Mouse (Mus musculus) heart, postnatal 0 days (tissue): Measurements from ENCODE around the gene Meig1. TPM values are rescaled to one million over a fixed set of nuclear protein-coding genes. Genes with fewer than 3 reads are reported as not detected.

ENCODE experiments used
- ATAC-seq: fragments of 200-750 bp; cut with Nextera tagmentation; 2 replicates; pipeline ENCODE4 v1.8.0; 2017; ENCODE audit warnings: low read depth, moderate number of reproducible peaks, moderate library complexity; ENCODE audit not compliant: insufficient read depth
- DNase-seq: peaks from one replicate; pipeline ENCODE4 v3.0.0-alpha.2; 2016; ENCODE audit warnings: low spot score
- H3K27ac ChIP-seq: fragments of 300-500 bp; sonication (generic); 2 replicates; pipeline ENCODE4 v1.5.1; 2014; ENCODE audit warnings: low read depth, mild to moderate bottlenecking
- H3K27me3 ChIP-seq: fragments of 300-500 bp; sonication (generic); 2 replicates; pipeline ENCODE4 v1.6.1; 2014; ENCODE audit warnings: low read length, mixed read lengths; ENCODE audit not compliant: control insufficient read depth, insufficient read depth
- H3K36me3 ChIP-seq: fragments of 300-500 bp; sonication (generic); replicated peaks from 2 replicates; pipeline ENCODE4 v1.6.1; 2014; ENCODE audit warnings: low read length, mixed read lengths; ENCODE audit not compliant: control insufficient read depth, insufficient read depth
- H3K4me1 ChIP-seq: fragments of 300-500 bp; sonication (generic); 2 replicates; pipeline ENCODE4 v1.6.1; 2014; ENCODE audit warnings: antibody characterized with exemption; ENCODE audit not compliant: control insufficient read depth, insufficient read depth
- H3K4me2 ChIP-seq: fragments of 300-500 bp; sonication (generic); 2 replicates; pipeline ENCODE4 v1.6.1; 2014; ENCODE audit warnings: low read depth, mild to moderate bottlenecking, low read length, moderate library complexity
- H3K4me3 ChIP-seq: fragments of 300-500 bp; sonication (generic); 2 replicates; pipeline ENCODE4 v1.5.1; 2014; ENCODE audit warnings: low read depth, low read length
- H3K9ac ChIP-seq: fragments of 300-500 bp; sonication (generic); replicated peaks from 2 replicates; pipeline ENCODE4 v1.6.1; 2014; ENCODE audit warnings: low read depth, low read length, mixed read lengths
- H3K9me3 ChIP-seq: fragments of 300-500 bp; sonication (generic); replicated peaks from 2 replicates; pipeline ENCODE4 v1.6.1; 2016; ENCODE audit warnings: low read length; ENCODE audit not compliant: control insufficient read depth
- CTCF ChIP-seq: IDR thresholded peaks from 2 replicates; pipeline ENCODE4 v1.5.1; 2016; ENCODE audit warnings: antibody characterized with exemption, control low read depth, low read depth
- EP300 ChIP-seq: IDR thresholded peaks from 2 replicates; pipeline ENCODE4 v1.6.1; 2016; ENCODE audit warnings: antibody characterized with exemption, low read depth
- WGBS: fragments of 180-500 bp; shearing (Covaris S2); extraction: QIAGEN DNeasy Blood & Tissue Kit; methylation state at CpG from one replicate; pipeline ENCODE4 v1.1.7; 2014; 5-methylcytosine and 5-hydroxymethylcytosine counted together
- polyA plus RNA-seq: library from polyadenylated mRNA; unstranded; fragments of >200 nt; fragmentation: Nextera tagmentation; extraction: Ambion mirVana; gene quantifications from 2 replicates; pipeline ENCODE4 v1.2.1, GENCODE M21; 2015
- total RNA-seq: library from RNA; depleted of rRNA; stranded (reverse); fragments of >200 nt; gene quantifications from 2 replicates; pipeline ENCODE4 v1.2.3, GENCODE M21; 2014; ENCODE audit warnings: low replicate concordance

Gene Meig1
- total and polyA plus RNA-seq, 2 experiments from 2014 or later, result 0.44 TPM; not detected in 1

DNA sequence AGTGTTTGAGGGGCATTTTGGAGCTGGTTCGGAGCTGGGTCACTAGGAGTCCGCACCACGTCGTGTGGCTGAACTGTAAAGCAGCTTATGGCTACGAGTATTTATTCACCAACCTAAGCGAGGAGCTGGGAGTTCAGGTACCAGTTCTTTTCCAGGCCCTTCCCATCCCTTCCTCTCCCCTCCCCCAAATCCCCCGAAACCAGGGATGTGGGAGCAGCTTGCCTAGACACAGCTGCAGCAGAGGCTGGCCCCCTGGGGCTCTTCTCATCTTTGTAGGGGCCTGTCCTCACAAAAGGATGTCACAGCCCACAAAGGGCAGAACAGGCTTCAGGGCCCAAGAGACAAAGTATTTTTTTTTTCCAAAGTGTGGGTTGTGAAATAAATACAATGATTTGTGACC is 15.5 kb upstream of the Meig1 start:
- no peak overlapping the region for H3K4me3 ChIP-seq
- H3K27ac ChIP-seq, result no peak overlapping the region
- 71% methylated on average over 7 of the region's 7 CpGs for WGBS
- no peaks in the 10 kb centered on the region for H3K27me3 ChIP-seq
- no peaks in the 10 kb centered on the region for H3K9me3 ChIP-seq
- H3K9ac ChIP-seq, result no peak overlapping the region
- no peak for DNase-seq
- TF ChIP-seq EP300, result no peak
- TF ChIP-seq CTCF, result no peak
- H3K4me2 ChIP-seq, result no peak overlapping the region
- no peaks in the 10 kb centered on the region for H3K4me1 ChIP-seq
- no peak for ATAC-seq
- H3K36me3 ChIP-seq, result peaks cover 15% of the 10 kb centered on the region

DNA sequence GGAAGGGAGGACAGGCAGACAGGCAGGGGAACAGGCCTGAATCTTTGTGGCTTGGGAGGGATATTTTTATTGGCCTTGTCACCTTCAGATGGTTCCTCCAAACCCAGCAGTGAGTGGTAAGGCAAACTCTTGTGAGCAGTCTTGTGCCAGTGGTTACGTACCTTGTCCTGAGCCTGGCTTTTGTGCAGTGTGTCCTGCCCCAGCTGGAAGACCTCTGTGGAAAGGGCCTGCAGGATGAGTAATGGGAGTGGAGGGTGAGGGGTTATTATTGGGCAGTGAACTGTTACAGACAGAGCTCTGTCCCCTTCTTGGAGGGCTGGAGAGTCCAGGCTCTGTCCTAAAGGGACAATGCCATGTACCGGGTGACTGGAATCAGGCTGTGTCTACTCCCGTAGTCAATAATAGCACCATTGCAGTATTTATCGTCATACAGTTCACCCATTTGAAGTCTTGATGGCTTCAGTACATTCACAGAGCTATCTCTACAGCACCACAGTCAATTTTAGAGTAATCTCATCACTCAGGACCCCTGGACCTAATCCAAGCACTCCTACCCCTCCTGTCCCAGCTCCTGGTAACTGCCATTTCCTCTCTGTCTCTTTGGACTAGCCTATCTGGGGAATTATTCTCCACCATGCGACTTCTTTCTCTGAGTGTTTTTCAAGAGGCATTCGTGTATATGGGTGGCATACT is 13.1 kb upstream of the Meig1 start:
- no peak for DNase-seq
- no peaks in the 10 kb centered on the region for H3K4me1 ChIP-seq
- H3K4me2 ChIP-seq, result no peak overlapping the region
- no peak overlapping the region for H3K9ac ChIP-seq
- H3K27ac ChIP-seq, result no peak overlapping the region
- WGBS, result 60% methylated on average over 6 of the region's 6 CpGs
- no peak for TF ChIP-seq EP300
- TF ChIP-seq CTCF, result no peak
- H3K4me3 ChIP-seq, result no peak overlapping the region
- peaks cover 3% of the 10 kb centered on the region; the same call in 1 of the 2 replicates for H3K36me3 ChIP-seq
- no peaks in the 10 kb centered on the region for H3K27me3 ChIP-seq
- ATAC-seq, result no peak
- H3K9me3 ChIP-seq, result no peaks in the 10 kb centered on the region

- no peaks in the 10 kb centered on the region for H3K27me3 ChIP-seq
- H3K36me3 ChIP-seq, result peaks cover 5% of the 10 kb centered on the region
- no peak overlapping the region for H3K4me3 ChIP-seq
- no peak for ATAC-seq
- TF ChIP-seq CTCF (no peak), EP300 (no peak)
- no peak overlapping the region for H3K9ac ChIP-seq
- DNase-seq, result no peak
- no peak overlapping the region for H3K4me2 ChIP-seq
- H3K27ac ChIP-seq, result no peak overlapping the region
- no peaks in the 10 kb centered on the region for H3K9me3 ChIP-seq
- WGBS, result 85% methylated on average over 9 of the region's 9 CpGs
- no peaks in the 10 kb centered on the region for H3K4me1 ChIP-seq
Observed at GRCm38 (mm10) chr2:3430956-3431355, 8.5 kb upstream of the Meig1 start.

GRCm38 (mm10) chr2:3424579-3424910 is 2.1 kb upstream of the Meig1 start:
- WGBS, result 6% methylated on average over 9 of the region's 10 CpGs
- Histone ChIP-seq H3K36me3 (peaks cover 3% of the 10 kb centered on the region; the same call in 1 of the 2 replicates), H3K27me3 (no peaks in the 10 kb centered on the region), H3K9ac (peak overlapping the region; percentile 63), H3K9me3 (no peaks in the 10 kb centered on the region), H3K27ac (no peak overlapping the region), H3K4me2 (peak overlapping the region; percentile 98), H3K4me1 (0 out of 2 replicates have a peak, but pooled peaks cover 8% of the 10 kb centered on the region), H3K4me3 (peak overlapping the region; percentile 77)
- TF ChIP-seq EP300, result no peak
- no peak for TF ChIP-seq CTCF
- ATAC-seq (no peak), DNase-seq (no peak)

- WGBS, result 1% methylated on average over 29 of the region's 29 CpGs
- TF ChIP-seq CTCF (no peak), EP300 (no peak)
- peak; percentile 97 for ATAC-seq
Observed at GRCm38 (mm10) chr2:3423841-3424578, 1.6 kb upstream of the Meig1 start, which contains the start of gene Dclre1c. Gene Dclre1c (plus strand): TSS chr2:3424131.

More at GRCm38 (mm10) chr2:3423841-3424578, 1.6 kb upstream of the Meig1 start, which contains the start of gene Dclre1c:
- peak; percentile 94 for DNase-seq
- H3K27ac ChIP-seq, result no peak within 1 kb of the TSS
- H3K4me1 ChIP-seq, result 0 out of 2 replicates have a peak, but pooled peaks cover 8% of the 10 kb centered on the region
- H3K4me2 ChIP-seq, result peak within 1 kb of the TSS; percentile 98
- H3K9me3 ChIP-seq, result no peaks in the 10 kb centered on the region
- no peaks in the 10 kb centered on the region for H3K27me3 ChIP-seq
- peak within 1 kb of the TSS; percentile 63 for H3K9ac ChIP-seq
- peak within 1 kb of the TSS; percentile 77 for H3K4me3 ChIP-seq
- no peaks in the 10 kb centered on the region; the same call in 1 of the 2 replicates for H3K36me3 ChIP-seq
